Mouse (Mus musculus) MEL (cell line): ENCODE results near the gene Snrpf. TPM values are rescaled to one million over a fixed set of nuclear protein-coding genes. Genes with fewer than 3 reads are reported as not detected.

Source experiments
- DNase-seq: peaks from one replicate; pipeline ENCODE4 v3.0.0; 2011; ENCODE audit warnings: low read depth, low spot score
- H3K27ac ChIP-seq: 2 replicates; pipeline ENCODE4 v1.5.1; 2012; ENCODE audit warnings: low read depth, mild to moderate bottlenecking, control low read depth, low read length, moderate library complexity; ENCODE audit not compliant: control insufficient read depth
- H3K27me3 ChIP-seq, 2 experiments: fragments of 150-350 bp in 1 of 2; sonication (generic) in 1 of 2; 2 replicates each; pipeline ENCODE4 v1.6.1; 2012; ENCODE audit warnings: low read length in 2 of 2, mild to moderate bottlenecking in 2 of 2, improper control_type of control experiment in 1 of 2, moderate library complexity in 1 of 2; ENCODE audit not compliant: insufficient read depth in 2 of 2, control insufficient read depth in 1 of 2
- H3K36me3 ChIP-seq, 2 experiments: 2 replicates each; pipeline ENCODE4 v1.6.1; 2012 to 2014; ENCODE audit warnings: low read length in 2 of 2, improper control_type of control experiment in 1 of 2, inconsistent platforms in 1 of 2, mild to moderate bottlenecking in 1 of 2; ENCODE audit not compliant: insufficient read depth in 2 of 2, control insufficient read depth in 1 of 2
- H3K4me1 ChIP-seq, 2 experiments: fragments of 150-350 bp in 1 of 2; sonication (generic) in 1 of 2; 2 replicates each; pipeline ENCODE4 v1.6.1; 2012; ENCODE audit warnings: low read length in 2 of 2, improper control_type of control experiment in 1 of 2, mild to moderate bottlenecking in 1 of 2; ENCODE audit not compliant: insufficient read depth in 2 of 2, control insufficient read depth in 1 of 2
- H3K4me3 ChIP-seq, 2 experiments: fragments of 150-350 bp in 1 of 2; sonication (generic) in 1 of 2; 2 replicates each; pipeline ENCODE4 v1.5.1; 2012; ENCODE audit warnings: low read depth in 2 of 2, low read length in 2 of 2, mild to moderate bottlenecking in 2 of 2, moderate library complexity in 2 of 2, control low read depth in 1 of 2, improper control_type of control experiment in 1 of 2; ENCODE audit not compliant: control insufficient read depth in 1 of 2, insufficient read depth in 1 of 2
- H3K79me2 ChIP-seq: 2 replicates; pipeline ENCODE4 v1.6.1; 2012; ENCODE audit warnings: mild to moderate bottlenecking, low read length, moderate library complexity; ENCODE audit not compliant: control insufficient read depth, poor library complexity, insufficient read depth
- H3K9ac ChIP-seq: 2 replicates; pipeline ENCODE4 v1.6.1; 2012; ENCODE audit warnings: low read depth, mild to moderate bottlenecking, control low read depth, low read length, moderate library complexity; ENCODE audit not compliant: control insufficient read depth, poor library complexity, severe bottlenecking
- H3K9me3 ChIP-seq: fragments of 150-350 bp; sonication (generic); replicated peaks from 2 replicates; pipeline ENCODE4 v1.6.1; 2012; ENCODE audit warnings: mild to moderate bottlenecking, low read length, improper control_type of control experiment, moderate library complexity; ENCODE audit not compliant: insufficient read depth
- BHLHE40 ChIP-seq: IDR thresholded peaks from 2 replicates; pipeline ENCODE4 v1.6.1; 2012; ENCODE audit warnings: low read depth, mild to moderate bottlenecking, inconsistent platforms, low read length, improper control_type of control experiment, borderline replicate concordance
- CHD1 ChIP-seq: IDR thresholded peaks from 2 replicates; pipeline ENCODE4 v1.6.1; 2012; ENCODE audit warnings: low read depth, mild to moderate bottlenecking, inconsistent platforms, low read length, improper control_type of control experiment
- CTCF ChIP-seq, 3 experiments: IDR thresholded peaks in 2 of 3; conservative IDR thresholded peaks in 1 of 3; 2 replicates each; pipeline ENCODE4 v1.5.1; 2011 to 2012; ENCODE audit warnings: low read length in 3 of 3, low read depth in 2 of 3, mild to moderate bottlenecking in 2 of 3, improper control_type of control experiment in 1 of 3, inconsistent platforms in 1 of 3, mixed read lengths in 1 of 3, moderate library complexity in 1 of 3; ENCODE audit not compliant: control insufficient read depth in 1 of 3, insufficient read depth in 1 of 3, poor library complexity in 1 of 3, severe bottlenecking in 1 of 3
- ELF1 ChIP-seq: IDR thresholded peaks from 2 replicates; pipeline ENCODE4 v1.6.1; 2014; ENCODE audit warnings: low read depth, mild to moderate bottlenecking, inconsistent platforms, low read length, improper control_type of control experiment, moderate library complexity
- EP300 ChIP-seq, 2 experiments: IDR thresholded peaks; 2 replicates each; pipeline ENCODE4 v1.6.1; 2011; ENCODE audit warnings: improper control_type of control experiment in 2 of 2, low read length in 2 of 2, low read depth in 1 of 2, mild to moderate bottlenecking in 1 of 2
- ETS1 ChIP-seq: IDR thresholded peaks from 2 replicates; pipeline ENCODE4 v1.6.1; 2012; ENCODE audit warnings: low read depth, mild to moderate bottlenecking, inconsistent platforms, low read length, improper control_type of control experiment, moderate library complexity
- GATA1 ChIP-seq: IDR thresholded peaks from 2 replicates; pipeline ENCODE4 v1.6.1; 2011; ENCODE audit warnings: low read depth, low read length, improper control_type of control experiment
- JUND ChIP-seq: IDR thresholded peaks from 2 replicates; pipeline ENCODE4 v1.6.1; 2011; ENCODE audit warnings: low read depth, mild to moderate bottlenecking, improper control_type of control experiment, low read length
- KAT2A ChIP-seq: conservative IDR thresholded peaks from 2 replicates; pipeline ENCODE4 v1.6.1; 2012; ENCODE audit warnings: low read depth, low read length, improper control_type of control experiment, inconsistent platforms
- MAFK ChIP-seq: IDR thresholded peaks from 2 replicates; pipeline ENCODE4 v1.6.1; 2011; ENCODE audit warnings: low read depth, mild to moderate bottlenecking, low read length, improper control_type of control experiment, borderline replicate concordance
- MAX ChIP-seq: IDR thresholded peaks from 2 replicates; pipeline ENCODE4 v1.6.1; 2011; ENCODE audit warnings: low read length, improper control_type of control experiment
- MYB ChIP-seq: IDR thresholded peaks from 2 replicates; pipeline ENCODE4 v1.6.1; 2011; ENCODE audit warnings: mild to moderate bottlenecking, low read depth, low read length, improper control_type of control experiment
- MYC ChIP-seq: IDR thresholded peaks from 2 replicates; pipeline ENCODE4 v1.6.1; 2011; ENCODE audit warnings: low read depth, mild to moderate bottlenecking, low read length, improper control_type of control experiment, moderate library complexity
- NELFE ChIP-seq: IDR thresholded peaks from 2 replicates; pipeline ENCODE4 v1.6.1; 2011; ENCODE audit warnings: low read depth, low read length, improper control_type of control experiment
- NRF1 ChIP-seq: IDR thresholded peaks from 2 replicates; pipeline ENCODE4 v1.6.1; 2014; ENCODE audit warnings: low read depth, mild to moderate bottlenecking, inconsistent platforms, low read length, improper control_type of control experiment, moderate library complexity; ENCODE audit not compliant: poor library complexity, insufficient read depth, severe bottlenecking
- POLR2AphosphoS2 ChIP-seq: IDR thresholded peaks from 2 replicates; pipeline ENCODE4 v1.6.1; 2011; ENCODE audit warnings: low read length, improper control_type of control experiment
- POLR2AphosphoS5 ChIP-seq: IDR thresholded peaks from 2 replicates; pipeline ENCODE4 v1.6.1; 2012; ENCODE audit warnings: low read depth, borderline replicate concordance, mild to moderate bottlenecking, inconsistent platforms, low read length, moderate library complexity, mixed read lengths
- RAD21 ChIP-seq: IDR thresholded peaks from 2 replicates; pipeline ENCODE4 v1.6.1; 2011; ENCODE audit warnings: mild to moderate bottlenecking, low read depth, low read length, improper control_type of control experiment
- RCOR1 ChIP-seq: IDR thresholded peaks from 2 replicates; pipeline ENCODE4 v1.6.1; 2012; ENCODE audit warnings: low read depth, mild to moderate bottlenecking, inconsistent platforms, low read length, improper control_type of control experiment
- SMC3 ChIP-seq: IDR thresholded peaks from 2 replicates; pipeline ENCODE4 v1.6.1; 2011; ENCODE audit warnings: low read depth, low read length, improper control_type of control experiment
- TAL1 ChIP-seq: IDR thresholded peaks from 2 replicates; pipeline ENCODE4 v1.6.1; 2012; ENCODE audit warnings: mild to moderate bottlenecking, inconsistent platforms, low read length, moderate library complexity, mixed read lengths
- TBP ChIP-seq: IDR thresholded peaks from 2 replicates; pipeline ENCODE4 v1.8.0; 2011; ENCODE audit warnings: low read depth, low read length, improper control_type of control experiment
- TCF12 ChIP-seq: IDR thresholded peaks from 2 replicates; pipeline ENCODE4 v1.6.1; 2014; ENCODE audit warnings: low read depth, mild to moderate bottlenecking, inconsistent platforms, low read length, improper control_type of control experiment, moderate library complexity
- USF1 ChIP-seq: IDR thresholded peaks from 2 replicates; pipeline ENCODE4 v1.6.1; 2014; ENCODE audit warnings: low read depth, mild to moderate bottlenecking, inconsistent platforms, low read length, improper control_type of control experiment, moderate library complexity
- ZC3H11A ChIP-seq: IDR thresholded peaks from 2 replicates; pipeline ENCODE4 v1.6.1; 2012; ENCODE audit warnings: low read depth, mild to moderate bottlenecking, inconsistent platforms, low read length, improper control_type of control experiment
- ZKSCAN1 ChIP-seq: IDR thresholded peaks from 2 replicates; pipeline ENCODE4 v1.6.1; 2012; ENCODE audit warnings: low read depth, mild to moderate bottlenecking, inconsistent platforms, low read length, improper control_type of control experiment, moderate library complexity
- ZMIZ1 ChIP-seq: IDR thresholded peaks from 2 replicates; pipeline ENCODE4 v1.6.1; 2012; ENCODE audit warnings: low read depth, mild to moderate bottlenecking, inconsistent platforms, low read length, improper control_type of control experiment, moderate library complexity
- ZNF384 ChIP-seq: IDR thresholded peaks from 2 replicates; pipeline ENCODE4 v1.6.1; 2012; ENCODE audit warnings: low read depth, mild to moderate bottlenecking, inconsistent platforms, low read length, improper control_type of control experiment
- polyA plus RNA-seq, 2 experiments: library from polyadenylated mRNA; stranded (reverse) in 1 of 2; unstranded in 1 of 2; fragments of >175 nt in 1 of 2; fragments of >200 nt in 1 of 2; gene quantifications; 2 replicates each; pipeline versions ENCODE4 v1.2.1 to v1.2.4; 2012; ENCODE audit warnings: low replicate concordance in 2 of 2, low read depth in 1 of 2; ENCODE audit not compliant: insufficient read length in 2 of 2, insufficient read depth in 1 of 2, missing spikeins in 1 of 2
- total RNA-seq: library from RNA; depleted of rRNA; stranded (reverse); fragments of 300-350 nt; gene quantifications from 2 replicates; pipeline ENCODE4 v1.2.3, GENCODE M21; 2012

Snrpf gene
- total and polyA plus RNA-seq, 3 experiments: 91.5 to 150 TPM; not detected in 1

DNA sequence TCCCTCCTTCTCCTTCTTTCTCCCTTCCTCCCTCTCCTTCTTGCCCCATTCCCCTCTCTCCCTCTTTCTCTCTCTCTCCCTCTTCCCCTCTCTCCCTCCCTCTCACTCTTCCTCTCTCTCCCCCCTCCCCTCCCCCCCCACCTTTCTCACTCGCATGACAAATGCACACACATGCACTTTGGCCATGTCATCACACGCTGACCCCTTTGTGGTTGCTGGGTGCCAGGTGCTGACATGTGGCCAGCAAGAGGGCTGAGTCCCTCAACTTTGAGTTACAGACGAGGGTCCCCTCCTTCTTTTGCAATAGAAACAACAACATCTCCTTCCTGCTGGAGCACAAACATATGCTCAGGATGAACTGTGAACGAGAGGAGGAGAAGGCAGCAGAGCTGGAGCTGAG, 14.5 kb downstream of the Snrpf start:
- TF ChIP-seq ZKSCAN1: no peak
- no peak for TF ChIP-seq MAX
- no peak for TF ChIP-seq SMC3
- TF ChIP-seq POLR2AphosphoS5: no peak
- no peak for TF ChIP-seq NELFE
- TF ChIP-seq CTCF (IDR thresholded peaks at IDR 0.05 in 2 of 3, conservative IDR thresholded peaks at IDR 0.05 in 1 of 3; ENCODE audit: control insufficient read depth in 1 of 3, insufficient read depth in 1 of 3, low read depth in 2 of 3, low read length in 3 of 3, poor library complexity in 1 of 3, severe bottlenecking in 1 of 3): no peak
- no peak for TF ChIP-seq GATA1
- no peak for TF ChIP-seq TCF12
- no peak for TF ChIP-seq CHD1
- Histone ChIP-seq H3K36me3 (no peaks in the 10 kb centered on the region; a peak in 1 of 4 replicates), H3K4me1 (peaks cover 0 to 4% of the 10 kb centered on the region in 2 experiments; a peak in 1 of 4 replicates)

DNA sequence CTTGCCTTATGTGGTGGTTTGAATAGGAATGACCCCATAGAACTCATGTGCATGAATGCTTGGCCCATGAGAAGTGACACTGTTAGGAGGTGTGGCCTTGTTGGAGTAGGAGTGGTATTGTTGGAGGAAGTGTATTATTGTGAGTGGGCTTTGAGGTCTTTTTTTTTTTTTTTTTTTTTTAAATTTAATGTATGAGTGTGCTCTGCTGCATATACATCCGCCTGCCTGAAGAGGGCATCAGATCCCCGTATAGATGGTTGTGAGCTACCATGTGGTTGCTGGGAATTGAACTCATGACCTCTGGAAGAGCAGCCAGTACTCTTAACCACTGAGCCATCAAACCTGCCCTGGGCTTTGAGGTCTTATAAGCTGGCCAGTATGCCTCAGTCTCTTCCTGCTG, 17.3 kb downstream of the Snrpf start:
- H3K9me3 ChIP-seq: no peaks in the 10 kb centered on the region
- no peak overlapping the region for H3K9ac ChIP-seq
- TF ChIP-seq GATA1: no peak
- TF ChIP-seq TBP: peak; percentile 48; the same call in 1 of the 2 replicates
- no peak for TF ChIP-seq RCOR1
- TF ChIP-seq NRF1: no peak
- TF ChIP-seq RAD21: peak; percentile 20
- TF ChIP-seq MAFK: no peak
- no peak for TF ChIP-seq JUND
- TF ChIP-seq ETS1: no peak
- no peak for TF ChIP-seq MYC
- TF ChIP-seq MYB: no peak
- no peak for TF ChIP-seq TCF12
- no peak for TF ChIP-seq POLR2AphosphoS2
- TF ChIP-seq KAT2A: no peak
- TF ChIP-seq ZMIZ1: no peak
- no peak for TF ChIP-seq ELF1
- TF ChIP-seq ZC3H11A: 0 out of 2 replicates have a peak, but pooled peaks have one; percentile 10
- TF ChIP-seq USF1: no peak
- TF ChIP-seq TAL1: no peak
- TF ChIP-seq BHLHE40: no peak
- peak in 2 of 3 experiments; percentile 22 to 32; a peak in 3 of 6 replicates for TF ChIP-seq CTCF (IDR thresholded peaks at IDR 0.05 in 2 of 3, conservative IDR thresholded peaks at IDR 0.05 in 1 of 3; ENCODE audit: control insufficient read depth in 1 of 3, insufficient read depth in 1 of 3, low read depth in 2 of 3, low read length in 3 of 3, poor library complexity in 1 of 3, severe bottlenecking in 1 of 3)
- no peak for TF ChIP-seq EP300 (IDR thresholded peaks at IDR 0.05; ENCODE audit: low read depth in 1 of 2, low read length in 2 of 2)
- peak; percentile 8; the same call in 1 of the 2 replicates for TF ChIP-seq SMC3
- peak; percentile 86 for TF ChIP-seq ZNF384
- TF ChIP-seq MAX: no peak
- TF ChIP-seq, all 39 proteins: peak for 6
- Histone ChIP-seq H3K4me1 (peaks cover 0 to 4% of the 10 kb centered on the region in 2 experiments; a peak in 1 of 4 replicates), H3K27me3 (no peaks in the 10 kb centered on the region), H3K4me3 (no peak overlapping the region), H3K27ac (no peak overlapping the region), H3K36me3 (no peaks in the 10 kb centered on the region; a peak in 1 of 4 replicates), H3K79me2 (no peaks in the 10 kb centered on the region)
- peak; percentile 47 for DNase-seq

More for the DNA sequence above, 14.5 kb downstream of the Snrpf start:
- Histone ChIP-seq H3K9me3 (no peaks in the 10 kb centered on the region), H3K4me3 (no peak overlapping the region), H3K27me3 (no peaks in the 10 kb centered on the region), H3K27ac (no peak overlapping the region), H3K79me2 (no peaks in the 10 kb centered on the region), H3K9ac (no peak overlapping the region)
- DNase-seq: no peak
